Mouse (Mus musculus): Measurements from ENCODE around the gene Chchd3. TPM values are rescaled to one million over a fixed set of nuclear protein-coding genes. Genes with fewer than 3 reads are reported as not detected.

The Chchd3 gene
- polyA plus RNA-seq, 1 experiment from 2014 or later, result 61.6 TPM

- Histone ChIP-seq H3K4me2 (ENCODE audit: low read depth, low read length) (peak overlapping the region; percentile 43), H3K27me3 (ENCODE audit: control insufficient read depth, insufficient read depth, low read depth, low read length) (no peaks in the 10 kb centered on the region), H3K4me1 (ENCODE audit: control insufficient read depth, low read depth, low read length) (peaks cover 38% of the 10 kb centered on the region), H3K4me3 (ENCODE audit: low read depth, low read length) (no peak overlapping the region), H3K36me3 (ENCODE audit: control insufficient read depth, insufficient read depth) (no peaks in the 10 kb centered on the region), H3K27ac (ENCODE audit: low read length) (peak overlapping the region; percentile 87), H3K9me3 (replicated peaks; ENCODE audit: control insufficient read depth, low read length) (no peaks in the 10 kb centered on the region), H3K9ac (ENCODE audit: low read depth, low read length) (0 out of 2 replicates have a peak overlapping the region, but pooled peaks have one; percentile 37)
- WGBS (ENCODE audit: insufficient replicate concordance), result 30% methylated on average over 4 of the region's 4 CpGs
- peak; percentile 24 for ATAC-seq (ENCODE audit: low read depth)
Measured at GRCm38 (mm10) chr6:33055663-33056062, 4.4 kb downstream of the Chchd3 start.

DNA sequence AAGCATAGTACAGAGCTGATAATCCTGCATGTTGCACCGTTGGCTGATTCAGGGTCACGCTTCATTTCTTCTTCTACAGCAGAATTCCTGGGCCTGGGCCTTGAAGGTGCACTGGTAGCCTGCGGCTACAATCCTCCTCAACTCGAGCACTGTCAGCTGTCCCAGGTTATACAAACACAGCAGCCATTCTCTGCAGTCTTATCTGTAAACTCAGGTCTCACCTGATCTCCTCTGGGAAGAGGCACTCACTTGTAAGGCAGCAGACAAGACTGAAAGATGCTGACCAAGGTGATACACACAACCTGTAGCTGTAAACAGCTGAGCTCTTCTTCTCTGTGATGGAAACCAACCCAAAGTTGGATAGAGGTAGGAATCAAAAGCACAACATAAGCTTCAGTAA is 5.1 kb downstream of the Chchd3 start:
- Histone ChIP-seq H3K27ac (ENCODE audit: low read length) (peak overlapping the region; percentile 87), H3K4me1 (ENCODE audit: control insufficient read depth, low read depth, low read length) (peaks cover 38% of the 10 kb centered on the region), H3K36me3 (ENCODE audit: control insufficient read depth, insufficient read depth) (no peaks in the 10 kb centered on the region), H3K4me3 (ENCODE audit: low read depth, low read length) (no peak overlapping the region), H3K9ac (ENCODE audit: low read depth, low read length) (no peak overlapping the region), H3K27me3 (ENCODE audit: control insufficient read depth, insufficient read depth, low read depth, low read length) (no peaks in the 10 kb centered on the region), H3K9me3 (replicated peaks; ENCODE audit: control insufficient read depth, low read length) (no peaks in the 10 kb centered on the region), H3K4me2 (ENCODE audit: low read depth, low read length) (peak overlapping the region; percentile 43; the same call in 1 of the 2 replicates)
- WGBS (ENCODE audit: insufficient replicate concordance), result 65% methylated on average over 4 of the region's 4 CpGs
- ATAC-seq (ENCODE audit: low read depth), result no peak

GRCm38 (mm10) chr6:33051642-33052041 is 8.4 kb downstream of the Chchd3 start:
- 35% methylated on average over 2 of the region's 2 CpGs for WGBS (ENCODE audit: insufficient replicate concordance)
- H3K27ac ChIP-seq (ENCODE audit: low read length), result no peak overlapping the region
- no peak for ATAC-seq (ENCODE audit: low read depth)
- no peak overlapping the region for H3K4me3 ChIP-seq (ENCODE audit: low read depth, low read length)
- no peaks in the 10 kb centered on the region for H3K27me3 ChIP-seq (ENCODE audit: control insufficient read depth, insufficient read depth, low read depth, low read length)
- no peak overlapping the region for H3K4me2 ChIP-seq (ENCODE audit: low read depth, low read length)
- no peak overlapping the region for H3K9ac ChIP-seq (ENCODE audit: low read depth, low read length)
- no peaks in the 10 kb centered on the region for H3K9me3 ChIP-seq (replicated peaks; ENCODE audit: control insufficient read depth, low read length)
- peaks cover 6% of the 10 kb centered on the region for H3K36me3 ChIP-seq (ENCODE audit: control insufficient read depth, insufficient read depth)
- H3K4me1 ChIP-seq (ENCODE audit: control insufficient read depth, low read depth, low read length), result peaks cover 33% of the 10 kb centered on the region

- Histone ChIP-seq H3K4me2 (ENCODE audit: low read depth, low read length) (no peak overlapping the region), H3K36me3 (ENCODE audit: control insufficient read depth, insufficient read depth) (peaks cover 6% of the 10 kb centered on the region)
- ATAC-seq (ENCODE audit: low read depth), result no peak
Measured at GRCm38 (mm10) chr6:33049705-33050420, 10.2 kb downstream of the Chchd3 start.

DNA sequence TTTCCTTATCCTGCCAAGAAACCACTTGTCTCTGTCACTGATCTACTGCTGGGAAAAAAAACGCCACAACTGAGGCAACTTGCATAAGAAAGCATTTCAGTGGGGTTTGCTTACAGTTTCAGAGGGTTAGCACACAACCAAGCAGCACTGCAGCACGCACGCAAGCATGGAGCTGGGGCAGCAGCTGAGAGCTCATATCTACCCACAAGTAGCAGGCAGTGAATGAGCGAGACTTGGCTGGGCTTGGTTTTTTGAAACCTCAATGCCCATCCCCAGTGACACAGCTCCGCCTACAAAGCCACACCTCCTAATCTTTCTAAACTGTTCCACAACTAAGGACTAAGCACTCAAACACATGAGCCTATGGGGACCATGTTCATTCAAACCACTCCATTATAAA is 16.6 kb downstream of the Chchd3 start:
- no peak for ATAC-seq (ENCODE audit: low read depth)
- Histone ChIP-seq H3K4me2 (ENCODE audit: low read depth, low read length) (no peak overlapping the region), H3K9ac (ENCODE audit: low read depth, low read length) (no peak overlapping the region), H3K36me3 (ENCODE audit: control insufficient read depth, insufficient read depth) (peaks cover 6% of the 10 kb centered on the region), H3K27ac (ENCODE audit: low read length) (no peak overlapping the region), H3K4me1 (ENCODE audit: control insufficient read depth, low read depth, low read length) (no peaks in the 10 kb centered on the region; the same call in 1 of the 2 replicates), H3K4me3 (ENCODE audit: low read depth, low read length) (no peak overlapping the region), H3K27me3 (ENCODE audit: control insufficient read depth, insufficient read depth, low read depth, low read length) (no peaks in the 10 kb centered on the region), H3K9me3 (replicated peaks; ENCODE audit: control insufficient read depth, low read length) (no peaks in the 10 kb centered on the region)
- WGBS (ENCODE audit: insufficient replicate concordance), result 74% methylated on average over 5 of the region's 5 CpGs

More at GRCm38 (mm10) chr6:33049705-33050420, 10.2 kb downstream of the Chchd3 start:
- H3K9ac ChIP-seq (ENCODE audit: low read depth, low read length), result no peak overlapping the region
- H3K4me1 ChIP-seq (ENCODE audit: control insufficient read depth, low read depth, low read length), result peaks cover 18% of the 10 kb centered on the region
- H3K4me3 ChIP-seq (ENCODE audit: low read depth, low read length), result no peak overlapping the region
- no peaks in the 10 kb centered on the region for H3K9me3 ChIP-seq (replicated peaks; ENCODE audit: control insufficient read depth, low read length)
- 81% methylated on average over 6 of the region's 6 CpGs for WGBS (ENCODE audit: insufficient replicate concordance)
- no peak overlapping the region for H3K27ac ChIP-seq (ENCODE audit: low read length)
- H3K27me3 ChIP-seq (ENCODE audit: control insufficient read depth, insufficient read depth, low read depth, low read length), result no peaks in the 10 kb centered on the region

GRCm38 (mm10) chr6:33042880-33043279 is 17.2 kb downstream of the Chchd3 start:
- ATAC-seq (ENCODE audit: low read depth), result no peak
- H3K36me3 ChIP-seq (ENCODE audit: control insufficient read depth, insufficient read depth), result peaks cover 6% of the 10 kb centered on the region
- no peaks in the 10 kb centered on the region for H3K9me3 ChIP-seq (replicated peaks; ENCODE audit: control insufficient read depth, low read length)
- no peak overlapping the region for H3K4me3 ChIP-seq (ENCODE audit: low read depth, low read length)
- no peaks in the 10 kb centered on the region; the same call in 1 of the 2 replicates for H3K4me1 ChIP-seq (ENCODE audit: control insufficient read depth, low read depth, low read length)
- H3K27ac ChIP-seq (ENCODE audit: low read length), result no peak overlapping the region
- H3K27me3 ChIP-seq (ENCODE audit: control insufficient read depth, insufficient read depth, low read depth, low read length), result no peaks in the 10 kb centered on the region
- no peak overlapping the region for H3K9ac ChIP-seq (ENCODE audit: low read depth, low read length)
- no peak overlapping the region for H3K4me2 ChIP-seq (ENCODE audit: low read depth, low read length)
- WGBS (ENCODE audit: insufficient replicate concordance), result 66% methylated on average over 1 of the region's 1 CpGs

GRCm38 (mm10) chr6:33041978-33042377 is 18.1 kb downstream of the Chchd3 start:
- H3K9me3 ChIP-seq (replicated peaks; ENCODE audit: control insufficient read depth, low read length), result no peaks in the 10 kb centered on the region
- H3K4me2 ChIP-seq (ENCODE audit: low read depth, low read length), result no peak overlapping the region
- no peak overlapping the region for H3K27ac ChIP-seq (ENCODE audit: low read length)
- 80% methylated on average over 2 of the region's 2 CpGs for WGBS (ENCODE audit: insufficient replicate concordance)
- H3K4me1 ChIP-seq (ENCODE audit: control insufficient read depth, low read depth, low read length), result no peaks in the 10 kb centered on the region; the same call in 1 of the 2 replicates
- no peak overlapping the region for H3K9ac ChIP-seq (ENCODE audit: low read depth, low read length)
- no peak overlapping the region for H3K4me3 ChIP-seq (ENCODE audit: low read depth, low read length)
- H3K36me3 ChIP-seq (ENCODE audit: control insufficient read depth, insufficient read depth), result peaks cover 10% of the 10 kb centered on the region
- no peak for ATAC-seq (ENCODE audit: low read depth)
- no peaks in the 10 kb centered on the region for H3K27me3 ChIP-seq (ENCODE audit: control insufficient read depth, insufficient read depth, low read depth, low read length)

- Histone ChIP-seq H3K9ac (ENCODE audit: low read depth, low read length) (no peak overlapping the region), H3K36me3 (ENCODE audit: control insufficient read depth, insufficient read depth) (peaks cover 10% of the 10 kb centered on the region; the same call in 1 of the 2 replicates), H3K4me3 (ENCODE audit: low read depth, low read length) (no peak overlapping the region), H3K4me2 (ENCODE audit: low read depth, low read length) (no peak overlapping the region), H3K27ac (ENCODE audit: low read length) (no peak overlapping the region), H3K4me1 (ENCODE audit: control insufficient read depth, low read depth, low read length) (no peaks in the 10 kb centered on the region; the same call in 1 of the 2 replicates), H3K27me3 (ENCODE audit: control insufficient read depth, insufficient read depth, low read depth, low read length) (no peaks in the 10 kb centered on the region), H3K9me3 (replicated peaks; ENCODE audit: control insufficient read depth, low read length) (no peaks in the 10 kb centered on the region)
- ATAC-seq (ENCODE audit: low read depth), result no peak
- 64% methylated on average over 4 of the region's 4 CpGs for WGBS (ENCODE audit: insufficient replicate concordance)
Measured at GRCm38 (mm10) chr6:33040360-33041090, 19.5 kb downstream of the Chchd3 start.

- WGBS (ENCODE audit: insufficient replicate concordance), result 84% methylated on average over 1 of the region's 1 CpGs
- Histone ChIP-seq H3K27me3 (ENCODE audit: control insufficient read depth, insufficient read depth, low read depth, low read length) (no peaks in the 10 kb centered on the region), H3K27ac (ENCODE audit: low read length) (no peak overlapping the region), H3K9me3 (replicated peaks; ENCODE audit: control insufficient read depth, low read length) (no peaks in the 10 kb centered on the region), H3K4me2 (ENCODE audit: low read depth, low read length) (no peak overlapping the region), H3K9ac (ENCODE audit: low read depth, low read length) (no peak overlapping the region), H3K4me1 (ENCODE audit: control insufficient read depth, low read depth, low read length) (no peaks in the 10 kb centered on the region), H3K36me3 (ENCODE audit: control insufficient read depth, insufficient read depth) (peaks cover 4% of the 10 kb centered on the region; the same call in 1 of the 2 replicates), H3K4me3 (ENCODE audit: low read depth, low read length) (no peak overlapping the region)
- no peak for ATAC-seq (ENCODE audit: low read depth)
Measured at GRCm38 (mm10) chr6:33032543-33032942, 27.5 kb downstream of the Chchd3 start.

Measured in liver, embryonic 16.5 days (tissue).